Comparison of ENCODE assay signal across 29 mouse cellular contexts in the genomic region with DNA sequence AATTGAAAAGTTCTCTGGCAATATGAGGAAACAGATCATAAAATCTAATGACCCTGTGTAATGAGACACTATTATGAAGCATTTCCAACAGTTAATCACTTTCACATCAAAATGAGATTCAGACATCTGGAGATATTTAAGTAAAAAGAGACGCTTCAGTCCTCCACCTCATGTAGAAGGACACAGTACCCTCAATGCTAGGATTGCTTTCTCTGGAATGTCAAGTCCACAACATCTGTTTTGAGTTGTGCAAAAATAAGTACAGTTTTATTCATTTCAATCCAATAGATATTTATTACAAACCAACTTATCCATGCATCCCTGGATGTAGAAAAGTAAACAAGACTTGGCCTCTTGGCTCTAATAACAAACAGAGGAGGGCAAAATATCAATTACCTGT.
DNase-seq lines count a peak whose midpoint lies in the region; ATAC-seq and TF ChIP-seq lines count a peak whose summit lies in the region.
"Had no signal": no experiment of that assay in that cellular context is flagged by ENCODE, and none has a peak within 500 bp of the region (broad histone marks: within the 10 kb centered on the region; RNA-seq: fewer than 3 reads in every experiment).

No protein-coding gene starts in this region.

- no peak overlapping the region for H3K4me2 ChIP-seq in limb, embryonic 14.5 days (replicated peaks; ENCODE audit: low read depth, low read length, severe bottlenecking)
- H3K4me2 ChIP-seq in forebrain, embryonic 12.5 days: no peak overlapping the region
- H3K4me2 ChIP-seq: embryonic facial prominence, embryonic 13.5 days; forebrain, embryonic 15.5 days; heart, embryonic 13.5 days; hindbrain, embryonic 14.5 days had no signal

- H3K27me3 ChIP-seq in limb, embryonic 14.5 days (ENCODE audit: control insufficient read depth, insufficient read depth, low read length): no peaks in the 10 kb centered on the region
- H3K27me3 ChIP-seq in limb, embryonic 10.5 days (ENCODE audit: low read depth, poor library complexity, severe bottlenecking): no peaks in the 10 kb centered on the region
- no peaks in the 10 kb centered on the region for H3K27me3 ChIP-seq in forebrain, embryonic 12.5 days
- H3K27me3 ChIP-seq: CH12.LX; embryonic facial prominence, embryonic 13.5 days; forebrain, embryonic 15.5 days; heart, embryonic 13.5 days had no signal

- H3K9ac ChIP-seq in limb, embryonic 14.5 days (ENCODE audit: low read depth, low read length, severe bottlenecking): no peak overlapping the region
- no peak overlapping the region for H3K9ac ChIP-seq in forebrain, embryonic 12.5 days
- H3K9ac ChIP-seq: embryonic facial prominence, embryonic 13.5 days; forebrain, embryonic 15.5 days; heart, embryonic 13.5 days; hindbrain, embryonic 14.5 days had no signal

- no peaks in the 10 kb centered on the region for H3K36me3 ChIP-seq in limb, embryonic 14.5 days (ENCODE audit: control insufficient read depth, insufficient read depth, low read length)
- H3K36me3 ChIP-seq in limb, embryonic 10.5 days: no peaks in the 10 kb centered on the region
- H3K36me3 ChIP-seq in forebrain, embryonic 12.5 days (replicated peaks): no peaks in the 10 kb centered on the region
- H3K36me3 ChIP-seq: embryonic facial prominence, embryonic 13.5 days; forebrain, embryonic 10.5 days; forebrain, embryonic 15.5 days; G1E; heart, embryonic 10.5 days; heart, embryonic 13.5 days had no signal

- DNase-seq in embryo, embryonic 10.5 days (ENCODE audit: low spot score): peak; percentile 29
- DNase-seq in embryo, embryonic 10 days (ENCODE audit: low spot score): no peak
- no peak for DNase-seq in limb, embryonic 14.5 days (ENCODE audit: low spot score)
- DNase-seq in limb, embryonic 10.5 days (ENCODE audit: low spot score): no peak
- peak; percentile 44 for DNase-seq in hindlimb bud, embryonic 11.5 days (ENCODE audit: extremely low spot score, low read depth, low spot score)
- DNase-seq in yolk sac, embryonic 10.5 days (ENCODE audit: low spot score): no peak
- DNase-seq: adrenal gland, adult 2 months; adrenal gland, postnatal 14 days; B cell, adult 2 months; cerebellum, adult 11 months; cerebellum, adult 2 months; cerebellum, adult 9-11 months; cerebellum, postnatal 36 days; gastrocnemius, postnatal 10 days; gastrocnemius, postnatal 36 days; heart, adult 2 months; heart, postnatal 14 days; heart, postnatal 4 days had no signal

- no peak overlapping the region for H3K4me3 ChIP-seq in limb, embryonic 14.5 days (replicated peaks; ENCODE audit: low read length)
- H3K4me3 ChIP-seq in limb, embryonic 10.5 days: no peak overlapping the region
- no peak overlapping the region for H3K4me3 ChIP-seq in forebrain, embryonic 12.5 days (replicated peaks)
- H3K4me3 ChIP-seq: embryonic facial prominence, embryonic 13.5 days; forebrain, embryonic 10.5 days; forebrain, embryonic 15.5 days; heart, adult 2 months; heart, embryonic 10.5 days; heart, embryonic 13.5 days had no signal

- H3K27ac ChIP-seq in limb, embryonic 14.5 days (replicated peaks; ENCODE audit: low read depth, low read length): no peak overlapping the region
- H3K27ac ChIP-seq in limb, embryonic 10.5 days: no peak overlapping the region
- no peak overlapping the region for H3K27ac ChIP-seq in forebrain, embryonic 12.5 days
- H3K27ac ChIP-seq: embryonic facial prominence, embryonic 13.5 days; forebrain, embryonic 10.5 days; forebrain, embryonic 15.5 days; heart, adult 2 months; heart, embryonic 10.5 days; heart, embryonic 13.5 days; hindbrain, embryonic 14.5 days; hindbrain, postnatal 0 days had no signal

- 0 out of 2 replicates have a peak, but pooled peaks cover 3% of the 10 kb centered on the region for H3K4me1 ChIP-seq in limb, embryonic 14.5 days (ENCODE audit: control insufficient read depth, insufficient read depth, low read length)
- peaks cover 21% of the 10 kb centered on the region for H3K4me1 ChIP-seq in limb, embryonic 10.5 days
- no peaks in the 10 kb centered on the region for H3K4me1 ChIP-seq in forebrain, embryonic 12.5 days
- H3K4me1 ChIP-seq: forebrain, embryonic 10.5 days; heart, embryonic 10.5 days had no signal

- H3K9me3 ChIP-seq in limb, embryonic 14.5 days (ENCODE audit: control insufficient read depth, low read length): no peaks in the 10 kb centered on the region
- H3K9me3 ChIP-seq in limb, embryonic 10.5 days (replicated peaks): no peaks in the 10 kb centered on the region
- no peaks in the 10 kb centered on the region for H3K9me3 ChIP-seq in forebrain, embryonic 12.5 days
- H3K9me3 ChIP-seq: embryonic facial prominence, embryonic 13.5 days; forebrain, embryonic 10.5 days; forebrain, embryonic 15.5 days; G1E; heart, embryonic 10.5 days; heart, embryonic 13.5 days had no signal

- 0 out of 2 replicates have a peak, but pooled peaks have one; percentile 41 for ATAC-seq in limb, embryonic 14.5 days (ENCODE audit: low FRiP score, low read depth)
- ATAC-seq in forebrain, embryonic 12.5 days (ENCODE audit: low FRiP score): no peak
- ATAC-seq: forebrain, embryonic 15.5 days; hindbrain, postnatal 0 days; intestine, postnatal 0 days had no signal

- no peak for TF ChIP-seq POLR2A in limb, embryonic 14.5 days (IDR thresholded peaks at IDR 0.05; ENCODE audit: borderline replicate concordance, extremely low read depth, insufficient read depth, insufficient read length)

- WGBS in limb, embryonic 14.5 days: 18% methylated on average over 1 of the region's 1 CpGs
- WGBS in limb, embryonic 10.5 days: 7% methylated on average over 1 of the region's 1 CpGs
- WGBS in forebrain, embryonic 12.5 days: 85% methylated on average over 1 of the region's 1 CpGs

Comparison
In these comparisons a context has a peak if more than half of its experiments do, and no peak if none do; other contexts are left out.
1. DNase-seq: peak in embryo, embryonic 10.5 days (single experiment) and hindlimb bud, embryonic 11.5 days (single experiment); none in embryo, embryonic 10 days (single experiment), limb, embryonic 14.5 days (single experiment), limb, embryonic 10.5 days (single experiment) and yolk sac, embryonic 10.5 days (single experiment).